Mouse (Mus musculus): Measurements from ENCODE around the gene Slc22a12.

Gene Slc22a12

GRCm38 (mm10) chr19:6515448-6515847 lies 27.4 kb downstream of the Slc22a12 start:
- DNase-seq (ENCODE audit: low spot score in 2 of 2) = no peak

GRCm38 (mm10) chr19:6514940-6515339 lies 27.9 kb downstream of the Slc22a12 start:
- DNase-seq (ENCODE audit: low spot score in 2 of 2) = no peak

GRCm38 (mm10) chr19:6513389-6514139 lies 29.3 kb downstream of the Slc22a12 start:
- no peak for DNase-seq (ENCODE audit: low spot score in 2 of 2)

- DNase-seq (ENCODE audit: low spot score in 2 of 2) = no peak
Observed at GRCm38 (mm10) chr19:6510546-6510945, 32.3 kb downstream of the Slc22a12 start.

GRCm38 (mm10) chr19:6509881-6510280 lies 33.0 kb downstream of the Slc22a12 start:
- no peak for DNase-seq (ENCODE audit: low spot score in 2 of 2)

- no peak for DNase-seq (ENCODE audit: low spot score in 2 of 2)
Observed at GRCm38 (mm10) chr19:6507393-6507792, 35.4 kb downstream of the Slc22a12 start.

- no peak for DNase-seq (ENCODE audit: low spot score in 2 of 2)
Observed at GRCm38 (mm10) chr19:6504656-6505045, 38.2 kb downstream of the Slc22a12 start.

- DNase-seq (ENCODE audit: low spot score in 2 of 2) = no peak
Observed at GRCm38 (mm10) chr19:6503926-6504655, 38.7 kb downstream of the Slc22a12 start.

GRCm38 (mm10) chr19:6502543-6503319 lies 40.1 kb downstream of the Slc22a12 start:
- no peak for DNase-seq (ENCODE audit: low spot score in 2 of 2)

- DNase-seq (ENCODE audit: low spot score in 2 of 2) = no peak
Observed at GRCm38 (mm10) chr19:6502035-6502541, 40.7 kb downstream of the Slc22a12 start.

GRCm38 (mm10) chr19:6500636-6501025 lies 42.2 kb downstream of the Slc22a12 start:
- DNase-seq (ENCODE audit: low spot score in 2 of 2) = no peak

GRCm38 (mm10) chr19:6499860-6500635 lies 42.8 kb downstream of the Slc22a12 start:
- no peak for DNase-seq (ENCODE audit: low spot score in 2 of 2)

GRCm38 (mm10) chr19:6498350-6499131 lies 44.3 kb downstream of the Slc22a12 start:
- DNase-seq (ENCODE audit: low spot score in 2 of 2) = no peak

GRCm38 (mm10) chr19:6497803-6498202 lies 45.0 kb downstream of the Slc22a12 start:
- DNase-seq (ENCODE audit: low spot score in 2 of 2) = no peak

- no peak for DNase-seq (ENCODE audit: low spot score in 2 of 2)
Observed at GRCm38 (mm10) chr19:6497150-6497801, 45.6 kb downstream of the Slc22a12 start.

- DNase-seq (ENCODE audit: low spot score in 2 of 2) = no peak
Observed at GRCm38 (mm10) chr19:6496462-6497149, 46.2 kb downstream of the Slc22a12 start.

- DNase-seq (ENCODE audit: low spot score in 2 of 2) = no peak
Observed at GRCm38 (mm10) chr19:6495714-6496113, 47.1 kb downstream of the Slc22a12 start.

- DNase-seq (ENCODE audit: low spot score in 2 of 2) = no peak
Observed at GRCm38 (mm10) chr19:6494504-6495170, 48.2 kb downstream of the Slc22a12 start.

- no peak for DNase-seq (ENCODE audit: low spot score in 2 of 2)
Observed at GRCm38 (mm10) chr19:6494032-6494431, 48.8 kb downstream of the Slc22a12 start.
